Mouse (Mus musculus) embryonic facial prominence, embryonic 14.5 days (tissue): Measurements from ENCODE around the gene Shf. TPM values are rescaled to one million over a fixed set of nuclear protein-coding genes. Genes with fewer than 3 reads are reported as not detected.

Source experiments
- ATAC-seq: fragments of 200-750 bp; cut with Nextera tagmentation; 2 replicates; pipeline ENCODE4 v1.8.0; 2017; ENCODE audit warnings: low read depth, moderate number of reproducible peaks, moderate TSS enrichment
- DNase-seq: peaks from one replicate; pipeline ENCODE4 v3.0.0-alpha.2; 2015; ENCODE audit warnings: low spot score
- H3K27ac ChIP-seq: fragments of 300-500 bp; sonication (generic); replicated peaks from 2 replicates; pipeline ENCODE4 v1.5.1; 2014; ENCODE audit warnings: low read depth, mild to moderate bottlenecking, low read length, moderate library complexity
- H3K27me3 ChIP-seq: fragments of 300-500 bp; sonication (generic); replicated peaks from 2 replicates; pipeline ENCODE4 v1.6.1; 2014; ENCODE audit warnings: low read length; ENCODE audit not compliant: control insufficient read depth, insufficient read depth
- H3K36me3 ChIP-seq: fragments of 300-500 bp; sonication (generic); 2 replicates; pipeline ENCODE4 v1.6.1; 2014; ENCODE audit warnings: low read length, mixed read lengths; ENCODE audit not compliant: control insufficient read depth, insufficient read depth
- H3K4me1 ChIP-seq: fragments of 300-500 bp; sonication (generic); 2 replicates; pipeline ENCODE4 v1.6.1; 2014; ENCODE audit warnings: antibody characterized with exemption, low read length; ENCODE audit not compliant: control insufficient read depth, insufficient read depth
- H3K4me2 ChIP-seq: fragments of 300-500 bp; sonication (generic); 2 replicates; pipeline ENCODE4 v1.6.1; 2014; ENCODE audit warnings: low read depth, mild to moderate bottlenecking, low read length, moderate library complexity, mixed read lengths
- H3K4me3 ChIP-seq: fragments of 300-500 bp; sonication (generic); 2 replicates; pipeline ENCODE4 v1.5.1; 2014; ENCODE audit warnings: low read depth, mild to moderate bottlenecking, low read length
- H3K9ac ChIP-seq: fragments of 300-500 bp; sonication (generic); 2 replicates; pipeline ENCODE4 v1.6.1; 2014; ENCODE audit warnings: low read depth, mild to moderate bottlenecking, low read length, moderate library complexity, mixed read lengths
- H3K9me3 ChIP-seq: fragments of 300-500 bp; sonication (generic); 2 replicates; pipeline ENCODE4 v1.6.1; 2016; ENCODE audit warnings: low read length; ENCODE audit not compliant: control insufficient read depth
- WGBS: fragments of 180-500 bp; shearing (Covaris S2); extraction: QIAGEN DNeasy Blood & Tissue Kit; methylation state at CpG from one replicate; pipeline ENCODE4 v1.1.7; 2014; 5-methylcytosine and 5-hydroxymethylcytosine counted together
- polyA plus RNA-seq: library from polyadenylated mRNA; unstranded; fragments of >200 nt; fragmentation: Nextera tagmentation; extraction: Ambion mirVana; gene quantifications from 2 replicates; pipeline ENCODE4 v1.2.1, GENCODE M21; 2014

The Shf gene
- polyA plus RNA-seq, 1 experiment from 2014 or later, result 5.5 TPM

- H3K4me3 ChIP-seq, result no peak overlapping the region
- H3K36me3 ChIP-seq, result no peaks in the 10 kb centered on the region
- peaks cover 10% of the 10 kb centered on the region for H3K4me1 ChIP-seq
- H3K9me3 ChIP-seq, result no peaks in the 10 kb centered on the region
- ATAC-seq (no peak), DNase-seq (no peak)
- H3K27me3 ChIP-seq, result peaks cover 94% of the 10 kb centered on the region
- H3K9ac ChIP-seq, result no peak overlapping the region
- 8% methylated on average over 14 of the region's 14 CpGs for WGBS
- H3K27ac ChIP-seq, result no peak overlapping the region
- no peak overlapping the region for H3K4me2 ChIP-seq
These were observed 68.9 kb downstream of the Shf start for GRCm38 (mm10) chr2:122299911-122300655.

Other genes with a start within 250 kb of the Shf start
- gene B2m, start 221.5 kb downstream of the Shf start, polyA plus RNA-seq, result 353 and 386 TPM in 2 replicates
- 0.10 TPM in 1 of 2 replicates, not detected in the other for gene Trim69, start 208.5 kb downstream of the Shf start, polyA plus RNA-seq
- gene Patl2, start 183.0 kb downstream of the Shf start, polyA plus RNA-seq, result 0.08 TPM in 1 of 2 replicates, not detected in the other
- gene Terb2, start 182.9 kb downstream of the Shf start, polyA plus RNA-seq, result not detected in 2 replicates
- 27.1 and 31.9 TPM in 2 replicates for gene Sord, start 134.4 kb downstream of the Shf start, polyA plus RNA-seq
- 0.04 and 0.14 TPM in 2 replicates for gene Duox2, start 70.7 kb downstream of the Shf start, polyA plus RNA-seq
- 0.71 TPM in 1 of 2 replicates, not detected in the other for gene Duoxa2, start 70.3 kb downstream of the Shf start, polyA plus RNA-seq
- 3.6 and 4.2 TPM in 2 replicates for gene Duoxa1, start 55.4 kb downstream of the Shf start, polyA plus RNA-seq
- gene Duox1, start 53.5 kb downstream of the Shf start, polyA plus RNA-seq, result 0.34 and 0.67 TPM in 2 replicates
- gene Slc28a2, start 57.3 kb upstream of the Shf start, polyA plus RNA-seq, result 1.0 and 1.2 TPM in 2 replicates
- not detected in 2 replicates for gene Gm14085, start 115.8 kb upstream of the Shf start, polyA plus RNA-seq
- 97.0 and 127 TPM in 2 replicates for gene Gatm, start 242.1 kb upstream of the Shf start, polyA plus RNA-seq